Mouse (Mus musculus) heart, embryonic 10.5 days (tissue): ENCODE results near the gene Galc. TPM values are rescaled to one million over a fixed set of nuclear protein-coding genes. Genes with fewer than 3 reads are reported as not detected.
"Not testable (repeated sequence)": the region's sequence is repeated elsewhere in the genome, so short reads cannot be mapped to it uniquely, and the experiment has no call there.

ENCODE experiments used
- DNase-seq: peaks from one replicate; pipeline ENCODE4 v3.0.0-alpha.2; 2017; ENCODE audit warnings: low spot score
- H3K27ac ChIP-seq: fragments of 300-500 bp; sonication (generic); 2 replicates; pipeline ENCODE4 v1.5.1; 2016; ENCODE audit warnings: mild to moderate bottlenecking
- H3K27me3 ChIP-seq: fragments of 300-500 bp; sonication (generic); 2 replicates; pipeline ENCODE4 v1.6.1; 2016; ENCODE audit warnings: mild to moderate bottlenecking; ENCODE audit not compliant: poor library complexity, insufficient read depth, severe bottlenecking
- H3K36me3 ChIP-seq: fragments of 300-500 bp; sonication (generic); 2 replicates; pipeline ENCODE4 v1.6.1; 2016; ENCODE audit warnings: mild to moderate bottlenecking, moderate library complexity
- H3K4me1 ChIP-seq: fragments of 300-500 bp; sonication (generic); 2 replicates; pipeline ENCODE4 v1.6.1; 2016; ENCODE audit warnings: mild to moderate bottlenecking
- H3K4me3 ChIP-seq: fragments of 300-500 bp; sonication (generic); 2 replicates; pipeline ENCODE4 v1.5.1; 2016; ENCODE audit warnings: mild to moderate bottlenecking, moderate library complexity
- H3K9me3 ChIP-seq: fragments of 300-500 bp; sonication (generic); 2 replicates; pipeline ENCODE4 v1.6.1; 2016; ENCODE audit warnings: mild to moderate bottlenecking, moderate library complexity
- WGBS: fragments of 180-500 bp; shearing (Covaris S2); methylation state at CpG from one replicate; pipeline ENCODE4 v1.1.7; 2016; 5-methylcytosine and 5-hydroxymethylcytosine counted together
- polyA plus RNA-seq: library from polyadenylated mRNA; unstranded; fragments of >200 nt; fragmentation: Nextera tagmentation; extraction: Ambion mirVana; gene quantifications from 2 replicates; pipeline ENCODE4 v1.2.1, GENCODE M21; 2016

Gene Galc
- polyA plus RNA-seq, 1 experiment from 2014 or later, result 11.2 TPM

DNA sequence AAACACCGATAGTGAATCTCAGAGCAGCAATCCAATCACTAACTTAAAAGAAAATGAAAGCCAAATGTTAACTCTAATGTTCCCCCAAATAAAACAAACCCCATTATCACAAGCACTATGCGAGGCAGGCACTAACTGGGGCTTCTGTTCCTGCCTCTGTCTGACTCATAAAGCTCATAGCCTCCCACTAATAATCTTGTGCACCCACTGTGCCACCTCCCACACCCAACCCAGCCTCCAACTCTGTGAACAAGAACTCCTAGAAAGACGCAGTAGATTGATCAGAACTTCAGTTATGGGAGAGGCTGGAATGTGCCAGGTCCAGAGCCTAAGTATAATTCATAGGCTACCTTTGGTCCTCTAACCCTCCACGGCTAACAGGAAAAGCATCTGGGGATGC lies 15.1 kb downstream of the Galc start:
- 87% methylated on average over 4 of the region's 4 CpGs for WGBS
- H3K27ac ChIP-seq, result no peak overlapping the region
- H3K36me3 ChIP-seq, result no peaks in the 10 kb centered on the region
- H3K9me3 ChIP-seq, result no peaks in the 10 kb centered on the region
- no peaks in the 10 kb centered on the region for H3K27me3 ChIP-seq
- H3K4me3 ChIP-seq, result no peak overlapping the region
- DNase-seq, result no peak
- no peaks in the 10 kb centered on the region for H3K4me1 ChIP-seq

DNA sequence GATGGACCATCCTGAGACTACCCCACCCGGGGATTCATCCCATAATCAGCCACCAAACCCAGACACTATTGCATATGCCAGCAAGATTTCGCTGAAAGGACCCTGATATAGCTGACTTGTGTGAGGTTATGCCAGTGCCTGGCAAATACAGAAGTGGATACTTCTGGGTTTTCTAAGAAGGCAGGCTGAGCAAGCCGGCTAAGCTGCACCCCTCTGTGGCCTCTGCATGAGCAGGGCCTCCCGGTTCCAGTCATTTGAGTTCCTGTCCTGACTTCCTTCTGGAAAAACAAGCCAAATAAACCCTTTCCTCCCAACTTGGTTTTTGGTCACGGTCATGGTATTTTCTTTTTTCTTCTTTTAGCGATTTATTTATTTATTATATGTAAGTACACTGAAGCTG lies 20.8 kb downstream of the Galc start:
- H3K27me3 ChIP-seq, H3K27ac ChIP-seq, DNase-seq, H3K4me3 ChIP-seq, H3K4me1 ChIP-seq, H3K9me3 ChIP-seq, H3K36me3 ChIP-seq: not testable (repeated sequence)
- WGBS, result 81% methylated on average over 6 of the region's 6 CpGs

DNA sequence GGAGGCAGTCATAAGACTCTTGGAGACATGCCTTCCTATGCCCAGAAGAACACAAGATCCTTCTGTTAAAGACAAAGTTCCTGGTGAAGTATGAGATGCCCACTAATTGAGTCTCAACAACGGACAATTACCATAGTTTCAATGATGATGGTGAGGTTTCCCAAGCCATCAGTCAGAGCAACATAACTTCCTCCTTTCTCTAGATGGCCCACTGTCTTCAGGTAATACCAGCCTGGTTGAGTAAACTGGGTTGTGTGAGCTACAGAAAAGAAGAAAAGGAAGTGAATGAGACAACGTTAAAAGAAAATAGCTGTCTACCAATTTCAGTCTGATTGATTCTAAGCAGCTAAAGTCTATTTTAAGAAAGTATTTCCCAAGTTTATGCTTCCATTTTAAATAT lies 32.2 kb downstream of the Galc start:
- Histone ChIP-seq H3K4me1 (no peaks in the 10 kb centered on the region), H3K9me3 (no peaks in the 10 kb centered on the region), H3K27me3 (no peaks in the 10 kb centered on the region), H3K36me3 (peaks cover 15% of the 10 kb centered on the region), H3K27ac (no peak overlapping the region), H3K4me3 (no peak overlapping the region)
- DNase-seq, result no peak
- WGBS, result 89% methylated on average over 2 of the region's 2 CpGs

DNA sequence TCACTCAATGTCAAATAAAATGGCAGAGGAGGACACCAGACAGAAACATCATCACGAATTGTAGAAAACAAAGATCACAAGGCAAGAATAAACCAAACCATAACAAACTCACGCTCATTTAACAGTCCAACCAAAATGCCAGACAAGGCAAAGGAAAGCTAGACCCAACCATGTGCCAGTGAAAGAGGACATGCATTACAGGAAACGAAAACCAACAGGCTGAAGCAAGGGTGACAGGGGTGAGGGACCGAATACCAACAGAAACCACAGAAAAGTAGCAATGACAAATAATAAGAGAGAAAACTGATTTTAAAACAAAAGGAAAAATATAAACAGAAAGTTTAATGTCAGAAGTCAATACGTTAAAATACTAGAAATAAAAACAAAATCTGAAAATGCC lies 36.0 kb downstream of the Galc start:
- no peak for DNase-seq
- H3K4me1 ChIP-seq, result no peaks in the 10 kb centered on the region
- no peaks in the 10 kb centered on the region for H3K27me3 ChIP-seq
- H3K36me3 ChIP-seq, result peaks cover 13% of the 10 kb centered on the region
- no peak overlapping the region for H3K4me3 ChIP-seq
- WGBS, result 85% methylated on average over 5 of the region's 5 CpGs
- no peaks in the 10 kb centered on the region for H3K9me3 ChIP-seq
- no peak overlapping the region for H3K27ac ChIP-seq

DNA sequence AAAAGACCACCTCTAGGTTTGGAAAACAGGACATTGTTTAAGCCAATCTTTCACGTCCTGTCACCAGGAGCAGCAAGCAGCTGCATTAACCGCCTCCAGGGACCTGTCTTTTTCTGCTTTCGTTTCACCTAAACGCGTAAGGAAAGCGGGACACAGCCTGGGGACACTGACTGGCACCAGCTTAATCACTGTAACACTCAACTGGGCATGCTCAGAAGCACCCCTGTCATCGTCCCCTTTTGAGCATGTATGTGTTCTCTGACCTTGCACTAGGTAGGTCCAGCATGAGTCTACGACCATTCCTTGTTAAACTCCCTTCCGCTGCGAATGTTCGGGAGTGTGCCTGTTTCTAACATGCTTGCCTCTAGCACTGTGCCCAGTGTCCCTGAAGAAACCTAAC lies 42.8 kb downstream of the Galc start:
- peak overlapping the region; percentile 73; the same call in 1 of the 2 replicates for H3K27ac ChIP-seq
- no peak overlapping the region for H3K4me3 ChIP-seq
- no peak for DNase-seq
- WGBS, result 67% methylated on average over 11 of the region's 11 CpGs
- H3K4me1 ChIP-seq, result peaks cover 24% of the 10 kb centered on the region
- 0 out of 2 replicates have a peak, but pooled peaks cover 2% of the 10 kb centered on the region for H3K36me3 ChIP-seq
- no peaks in the 10 kb centered on the region for H3K27me3 ChIP-seq
- H3K9me3 ChIP-seq, result no peaks in the 10 kb centered on the region

DNA sequence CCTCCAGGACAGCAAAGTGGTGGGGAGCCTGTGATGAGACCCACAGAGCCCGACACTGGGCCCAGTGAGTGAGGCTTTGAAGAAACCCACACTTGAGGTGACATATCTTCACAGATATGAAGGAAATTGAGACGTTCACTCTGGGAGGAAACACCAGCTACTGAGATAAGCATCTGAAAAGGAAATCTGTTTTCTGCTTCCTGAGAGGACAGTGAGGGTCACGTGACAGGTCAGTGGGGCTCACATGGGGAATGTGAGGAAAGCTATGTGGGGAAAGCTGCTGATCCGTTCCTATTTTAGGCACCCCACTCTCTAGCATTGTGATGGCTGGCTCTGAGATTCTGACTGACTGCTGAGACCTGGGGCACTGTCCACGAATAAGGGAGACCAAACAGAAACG lies 43.7 kb downstream of the Galc start:
- 10% methylated on average over 6 of the region's 6 CpGs for WGBS
- Histone ChIP-seq H3K27ac (peak overlapping the region; percentile 73), H3K27me3 (no peaks in the 10 kb centered on the region), H3K36me3 (peaks cover 5% of the 10 kb centered on the region; the same call in 1 of the 2 replicates), H3K9me3 (no peaks in the 10 kb centered on the region), H3K4me1 (peaks cover 24% of the 10 kb centered on the region), H3K4me3 (no peak overlapping the region; the same call in 1 of the 2 replicates)
- DNase-seq, result no peak

DNA sequence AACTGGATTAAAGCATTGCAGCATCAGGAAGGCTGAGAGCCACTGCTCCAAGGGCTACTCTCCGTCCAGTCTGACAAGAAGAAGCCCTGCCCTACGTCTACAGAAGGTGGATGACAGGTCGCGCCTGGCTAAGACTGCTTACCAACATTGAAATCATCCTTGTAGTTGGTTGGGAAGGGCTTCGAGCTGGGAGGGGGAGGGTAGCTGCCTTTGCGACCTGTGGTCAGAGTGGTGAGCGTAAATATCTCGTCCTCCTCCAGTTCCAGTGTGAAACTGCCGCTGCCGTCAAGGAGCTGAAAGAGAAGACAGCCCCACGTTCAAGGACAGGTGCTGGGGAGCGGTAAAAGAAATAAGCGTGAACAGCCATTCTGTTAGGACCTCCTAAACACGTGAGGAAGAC lies 45.1 kb downstream of the Galc start:
- 50% methylated on average over 14 of the region's 14 CpGs for WGBS
- peak overlapping the region; percentile 42; the same call in 1 of the 2 replicates for H3K27ac ChIP-seq
- peak; percentile 74 for DNase-seq
- peaks cover 10% of the 10 kb centered on the region; the same call in 1 of the 2 replicates for H3K36me3 ChIP-seq
- H3K4me3 ChIP-seq, result no peak overlapping the region
- no peaks in the 10 kb centered on the region for H3K27me3 ChIP-seq
- H3K4me1 ChIP-seq, result peaks cover 24% of the 10 kb centered on the region
- no peaks in the 10 kb centered on the region for H3K9me3 ChIP-seq

DNA sequence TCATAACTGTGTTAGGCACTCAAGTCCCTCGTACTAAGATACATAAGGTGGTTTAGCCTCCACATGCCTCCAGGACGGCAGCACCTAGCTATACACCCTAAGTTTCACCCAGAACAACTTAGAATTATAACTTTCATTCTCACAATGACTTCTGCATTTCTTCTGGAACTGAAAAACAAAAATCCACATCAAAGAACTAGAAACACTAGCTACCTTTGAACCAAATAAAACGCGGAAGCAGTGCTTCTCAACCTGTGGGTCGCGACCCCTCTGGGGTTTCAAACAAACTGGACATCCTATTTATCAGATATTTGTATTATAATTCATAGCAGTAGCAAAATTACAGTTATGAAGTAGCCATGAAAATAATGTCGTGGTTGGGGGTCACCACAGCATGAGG lies 45.5 kb downstream of the Galc start:
- 89% methylated on average over 7 of the region's 7 CpGs for WGBS
- no peaks in the 10 kb centered on the region for H3K9me3 ChIP-seq
- no peaks in the 10 kb centered on the region for H3K27me3 ChIP-seq
- 0 out of 2 replicates have a peak overlapping the region, but pooled peaks have one; percentile 42 for H3K27ac ChIP-seq
- H3K36me3 ChIP-seq, result peaks cover 10% of the 10 kb centered on the region; the same call in 1 of the 2 replicates
- no peak overlapping the region for H3K4me3 ChIP-seq
- H3K4me1 ChIP-seq, result peaks cover 24% of the 10 kb centered on the region
- no peak for DNase-seq

DNA sequence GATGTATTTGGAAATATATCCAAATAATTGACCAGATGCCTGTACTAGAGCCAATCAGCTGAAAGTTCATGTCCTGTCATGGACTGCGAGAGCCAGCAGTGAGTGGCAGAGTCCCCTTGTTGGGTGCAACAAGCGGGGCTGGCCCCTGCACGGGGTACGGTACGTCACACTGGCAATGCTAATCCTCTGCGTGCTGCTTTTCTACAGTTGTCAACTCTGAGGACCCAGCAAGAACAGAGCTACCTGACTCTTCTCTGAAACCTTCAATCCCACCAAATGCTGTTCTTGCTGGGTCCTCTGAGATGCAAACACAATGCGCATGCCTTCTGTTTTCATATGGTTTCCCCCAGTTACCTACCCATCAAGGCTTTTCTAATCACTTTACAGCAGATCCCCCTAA lies 45.9 kb downstream of the Galc start:
- WGBS, result 87% methylated on average over 7 of the region's 7 CpGs
- no peaks in the 10 kb centered on the region for H3K9me3 ChIP-seq
- H3K27me3 ChIP-seq, result no peaks in the 10 kb centered on the region
- H3K4me3 ChIP-seq, result no peak overlapping the region
- H3K4me1 ChIP-seq, result peaks cover 24% of the 10 kb centered on the region
- peaks cover 10% of the 10 kb centered on the region; the same call in 1 of the 2 replicates for H3K36me3 ChIP-seq
- no peak overlapping the region for H3K27ac ChIP-seq
- peak; percentile 65 for DNase-seq

DNA sequence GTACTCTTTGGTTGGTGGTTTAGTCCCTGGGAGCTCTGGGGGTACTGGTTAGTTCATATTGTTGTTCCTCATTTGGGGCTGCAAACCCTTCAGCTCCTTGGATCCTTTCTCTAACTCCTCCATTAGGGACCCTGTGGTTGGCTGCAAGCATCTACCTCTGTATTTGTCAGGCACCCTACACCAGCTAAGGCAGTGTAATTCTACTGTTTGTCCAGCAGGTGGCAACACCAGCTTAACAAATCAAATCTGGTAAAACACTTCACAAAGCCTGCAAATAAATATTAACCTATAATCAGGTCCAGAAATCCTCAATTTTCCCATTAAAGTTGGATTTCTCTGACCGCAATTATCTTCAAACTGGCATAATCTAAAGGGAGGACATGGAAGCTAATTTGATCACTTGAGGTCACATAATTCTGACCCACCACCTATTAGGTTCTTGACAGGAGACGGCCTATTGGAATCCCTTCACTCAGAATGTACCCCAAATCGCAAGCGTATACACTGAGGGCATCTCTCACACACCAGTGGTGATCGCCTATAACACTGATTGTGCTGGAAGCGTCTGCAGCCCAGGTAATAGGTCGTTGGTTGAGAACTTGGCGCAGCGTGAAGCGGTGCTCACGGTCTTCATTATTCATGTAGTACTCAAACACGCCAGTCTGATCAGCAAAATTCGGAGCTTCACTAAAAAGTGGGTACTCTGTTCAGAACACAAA lies 46.6 kb downstream of the Galc start:
- H3K4me3 ChIP-seq, result no peak overlapping the region
- H3K9me3 ChIP-seq, result no peaks in the 10 kb centered on the region
- H3K27me3 ChIP-seq, result no peaks in the 10 kb centered on the region
- H3K27ac ChIP-seq, result no peak overlapping the region
- 83% methylated on average over 13 of the region's 13 CpGs for WGBS
- peaks cover 24% of the 10 kb centered on the region for H3K4me1 ChIP-seq
- peak; percentile 76 for DNase-seq
- H3K36me3 ChIP-seq, result peaks cover 10% of the 10 kb centered on the region; the same call in 1 of the 2 replicates

DNA sequence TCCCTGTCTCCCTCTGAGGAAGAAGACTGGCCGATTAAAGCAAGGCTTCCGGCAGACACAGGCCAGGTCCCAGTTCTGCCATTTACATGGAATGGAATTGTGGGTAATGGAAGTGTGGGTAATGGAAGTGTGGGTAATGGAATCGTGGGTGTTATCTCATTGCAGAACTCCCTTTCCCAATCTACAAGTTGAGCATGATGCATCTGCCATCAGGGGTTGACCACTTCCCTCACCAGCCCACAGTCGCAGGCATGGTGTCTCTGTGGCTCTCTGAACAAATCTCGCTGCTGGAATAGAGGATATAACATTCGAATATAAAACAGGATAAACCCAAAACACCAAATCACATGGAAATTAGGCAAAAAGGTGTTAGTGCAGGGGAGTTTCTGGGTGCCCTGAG lies 48.8 kb downstream of the Galc start:
- H3K27me3 ChIP-seq, result no peaks in the 10 kb centered on the region
- H3K9me3 ChIP-seq, result no peaks in the 10 kb centered on the region
- DNase-seq, result no peak
- H3K27ac ChIP-seq, result no peak overlapping the region
- peaks cover 11% of the 10 kb centered on the region for H3K4me1 ChIP-seq
- WGBS, result 86% methylated on average over 6 of the region's 6 CpGs
- H3K36me3 ChIP-seq, result peaks cover 10% of the 10 kb centered on the region; the same call in 1 of the 2 replicates
- H3K4me3 ChIP-seq, result no peak overlapping the region

DNA sequence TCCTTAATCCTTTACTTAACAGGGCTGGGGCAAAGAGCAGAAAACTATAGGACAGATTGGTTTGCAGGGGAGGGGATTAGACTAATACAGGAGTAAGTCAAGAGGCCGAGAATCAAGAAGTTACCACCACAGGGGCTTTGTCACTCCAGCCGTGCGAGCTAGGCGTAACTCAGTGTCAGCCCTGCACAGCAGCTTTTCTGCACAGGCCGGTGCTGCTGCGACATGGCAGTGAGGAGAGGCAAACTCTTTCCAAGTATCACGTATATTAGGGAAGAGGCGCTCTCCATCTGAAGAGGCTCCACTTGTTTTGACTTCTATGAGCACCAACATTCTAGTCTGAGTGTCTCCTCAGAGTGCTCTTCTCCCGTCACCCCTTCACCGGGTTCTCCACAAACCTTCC lies 51.2 kb downstream of the Galc start:
- Histone ChIP-seq H3K4me3 (no peak overlapping the region), H3K4me1 (no peaks in the 10 kb centered on the region), H3K36me3 (peaks cover 17% of the 10 kb centered on the region), H3K9me3 (no peaks in the 10 kb centered on the region), H3K27me3 (no peaks in the 10 kb centered on the region), H3K27ac (no peak overlapping the region)
- WGBS, result 86% methylated on average over 10 of the region's 10 CpGs
- DNase-seq, result peak; percentile 65

DNA sequence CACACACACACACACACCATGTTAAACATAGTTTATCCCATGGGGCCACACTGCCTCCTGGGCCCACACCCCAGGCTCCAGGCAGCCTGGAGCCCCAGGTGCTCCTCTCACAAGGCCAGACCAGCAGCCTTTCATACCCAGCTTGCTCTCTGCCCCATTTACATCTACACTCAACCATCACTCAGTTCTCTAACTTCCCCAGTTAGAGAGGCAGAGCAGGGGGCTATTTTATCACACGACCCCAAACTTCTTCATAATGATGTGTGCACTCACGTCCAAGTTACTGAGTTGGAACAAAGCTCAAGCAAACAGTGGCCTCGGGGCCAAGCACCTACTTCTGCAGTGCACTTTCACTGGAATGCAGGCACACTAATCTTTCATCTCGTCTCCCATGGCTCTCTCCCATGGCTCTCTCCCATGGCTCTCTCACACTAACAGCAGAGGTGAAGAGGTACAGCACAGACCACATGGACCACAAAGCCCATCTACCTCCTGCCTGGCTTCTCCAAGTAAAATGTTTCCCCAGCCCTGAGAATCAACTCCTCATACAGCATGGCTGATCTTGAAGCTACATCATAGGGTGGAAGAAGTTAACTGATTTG lies 53.7 kb downstream of the Galc start:
- Histone ChIP-seq H3K36me3 (peaks cover 13% of the 10 kb centered on the region), H3K4me3 (no peak overlapping the region), H3K4me1 (no peaks in the 10 kb centered on the region), H3K9me3 (no peaks in the 10 kb centered on the region), H3K27me3 (no peaks in the 10 kb centered on the region), H3K27ac (no peak overlapping the region)
- peak; percentile 52 for DNase-seq
- 59% methylated on average over 4 of the region's 4 CpGs for WGBS
